Mouse (Mus musculus) liver, postnatal 0 days (tissue): ENCODE measurements at regions not wholly inside any gene's neighbourhood (a gene's known extent, or its start where the extent isn't known, plus 50 kb on each side); places are given as distances from the start of the nearest gene placed in this dataset.

Source experiments
- ATAC-seq: fragments of 200-750 bp; cut with Nextera tagmentation; 2 replicates; pipeline ENCODE4 v1.8.0; 2017; ENCODE audit warnings: mild to moderate bottlenecking, moderate library complexity
- DNase-seq: peaks from one replicate; pipeline ENCODE4 v3.0.0-alpha.2; 2016
- H3K27ac ChIP-seq: fragments of 300-500 bp; sonication (generic); 2 replicates; pipeline ENCODE4 v1.5.1; 2014; ENCODE audit warnings: antibody characterized with exemption, moderate library complexity, mild to moderate bottlenecking, low read depth
- H3K27me3 ChIP-seq: fragments of 300-500 bp; sonication (generic); 2 replicates; pipeline ENCODE4 v1.6.1; 2014; ENCODE audit warnings: low read length, control low read depth, mixed read lengths; ENCODE audit not compliant: insufficient read depth
- H3K36me3 ChIP-seq: fragments of 300-500 bp; sonication (generic); replicated peaks from 2 replicates; pipeline ENCODE4 v1.6.1; 2014; ENCODE audit warnings: mild to moderate bottlenecking, control low read depth, low read length, moderate library complexity, mixed read lengths; ENCODE audit not compliant: insufficient read depth
- H3K4me1 ChIP-seq: fragments of 300-500 bp; sonication (generic); 2 replicates; pipeline ENCODE4 v1.6.1; 2014; ENCODE audit warnings: antibody characterized with exemption, mild to moderate bottlenecking, control low read depth; ENCODE audit not compliant: insufficient read depth
- H3K4me2 ChIP-seq: fragments of 300-500 bp; sonication (generic); 2 replicates; pipeline ENCODE4 v1.6.1; 2014; ENCODE audit warnings: low read depth, mild to moderate bottlenecking, low read length, moderate library complexity, mixed read lengths
- H3K4me3 ChIP-seq: fragments of 300-500 bp; sonication (generic); 2 replicates; pipeline ENCODE4 v1.5.1; 2014; ENCODE audit warnings: low read depth, low read length
- H3K9ac ChIP-seq: fragments of 300-500 bp; sonication (generic); replicated peaks from 2 replicates; pipeline ENCODE4 v1.6.1; 2014; ENCODE audit warnings: mild to moderate bottlenecking, moderate library complexity
- H3K9me3 ChIP-seq: fragments of 300-500 bp; sonication (generic); 2 replicates; pipeline ENCODE4 v1.6.1; 2016; ENCODE audit warnings: mild to moderate bottlenecking, control low read depth, low read length, mixed read lengths
- CTCF ChIP-seq: sonication (generic); IDR thresholded peaks from 2 replicates; pipeline ENCODE4 v1.5.1; 2016; ENCODE audit warnings: antibody characterized with exemption, low read depth
- EP300 ChIP-seq: IDR thresholded peaks from 2 replicates; pipeline ENCODE4 v1.6.1; 2016; ENCODE audit warnings: antibody characterized with exemption, low read depth, mild to moderate bottlenecking
- WGBS: fragments of 180-500 bp; shearing (Covaris S2); extraction: QIAGEN DNeasy Blood & Tissue Kit; methylation state at CpG from one replicate; pipeline ENCODE4 v1.1.7; 2014; ENCODE audit not compliant: insufficient replicate concordance; 5-methylcytosine and 5-hydroxymethylcytosine counted together

DNA sequence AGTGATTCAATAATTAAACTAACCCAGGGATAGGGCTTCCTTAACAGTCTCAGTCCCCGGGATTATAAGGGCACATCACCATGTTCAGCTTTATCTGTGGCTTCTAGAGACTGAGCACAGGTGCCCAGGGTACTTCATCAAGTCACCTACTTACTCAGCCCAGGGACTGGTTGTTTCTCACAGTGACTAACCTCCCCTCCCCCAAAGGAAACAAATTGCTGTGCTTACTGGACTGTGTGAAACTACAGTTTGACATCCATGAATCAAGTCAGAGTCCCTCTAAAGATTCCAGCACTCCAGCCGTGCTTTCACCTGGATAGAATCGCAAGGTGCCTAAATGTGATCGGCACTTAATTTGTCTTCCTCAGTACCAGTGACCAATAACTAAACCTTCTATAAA, 125.2 kb downstream of the Fam84b start:
- Histone ChIP-seq H3K9me3 (no peaks in the 10 kb centered on the region), H3K36me3 (no peaks in the 10 kb centered on the region), H3K4me1 (no peaks in the 10 kb centered on the region), H3K4me2 (no peak overlapping the region), H3K9ac (no peak overlapping the region), H3K27ac (no peak overlapping the region), H3K4me3 (no peak overlapping the region), H3K27me3 (no peaks in the 10 kb centered on the region)
- ATAC-seq (no peak), DNase-seq (no peak)
- WGBS: 73% methylated on average over 4 of the region's 4 CpGs
- TF ChIP-seq CTCF (no peak), EP300 (no peak)

DNA sequence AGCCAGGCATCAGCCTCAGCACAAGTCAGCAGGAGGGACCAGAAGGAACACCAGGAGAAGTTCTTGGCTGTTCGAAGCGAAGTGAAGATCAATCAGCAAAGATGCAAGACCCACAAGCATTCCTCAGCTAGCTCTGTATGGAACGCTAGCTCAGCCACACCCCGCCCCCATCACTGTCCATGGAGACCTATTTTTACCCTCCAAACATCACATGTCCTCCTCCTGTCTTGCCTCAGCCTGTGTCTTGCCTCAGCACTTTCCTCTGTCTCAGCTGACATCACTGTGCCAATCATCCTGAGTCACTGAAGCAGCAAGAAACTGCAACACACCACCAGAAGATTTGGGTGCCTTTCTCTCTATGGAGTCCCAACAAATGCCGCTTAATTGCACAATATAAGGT, 134.2 kb downstream of the Fam84b start:
- no peak overlapping the region for H3K27ac ChIP-seq
- H3K4me3 ChIP-seq: no peak overlapping the region
- TF ChIP-seq EP300 (no peak), CTCF (no peak)
- H3K9ac ChIP-seq: no peak overlapping the region
- ATAC-seq: no peak
- no peak overlapping the region for H3K4me2 ChIP-seq
- WGBS: 79% methylated on average over 5 of the region's 5 CpGs
- no peaks in the 10 kb centered on the region for H3K36me3 ChIP-seq
- no peak for DNase-seq
- H3K4me1 ChIP-seq: no peaks in the 10 kb centered on the region
- H3K27me3 ChIP-seq: no peaks in the 10 kb centered on the region
- no peaks in the 10 kb centered on the region for H3K9me3 ChIP-seq

DNA sequence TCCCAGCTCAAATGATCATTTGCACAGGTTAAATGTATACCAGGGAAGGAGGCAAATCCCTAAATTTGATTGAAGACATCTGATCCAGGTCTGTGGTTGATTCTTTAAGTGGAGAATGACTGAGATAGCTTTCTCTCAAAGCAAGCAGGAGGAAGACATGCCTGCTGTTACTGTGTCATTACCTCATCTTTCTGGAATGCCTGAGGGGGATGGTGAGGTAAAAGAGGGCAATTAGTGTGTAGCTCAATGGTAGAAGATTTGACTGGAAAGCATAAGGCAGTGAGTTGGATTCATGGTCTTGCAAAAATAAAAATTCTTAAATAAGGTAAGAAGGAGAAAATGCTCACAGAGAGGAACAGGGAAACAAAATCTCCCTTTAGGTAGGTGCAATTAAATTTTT, 144.9 kb downstream of the Fam84b start:
- no peak for DNase-seq
- TF ChIP-seq CTCF: no peak
- no peak for TF ChIP-seq EP300
- ATAC-seq: no peak

DNA sequence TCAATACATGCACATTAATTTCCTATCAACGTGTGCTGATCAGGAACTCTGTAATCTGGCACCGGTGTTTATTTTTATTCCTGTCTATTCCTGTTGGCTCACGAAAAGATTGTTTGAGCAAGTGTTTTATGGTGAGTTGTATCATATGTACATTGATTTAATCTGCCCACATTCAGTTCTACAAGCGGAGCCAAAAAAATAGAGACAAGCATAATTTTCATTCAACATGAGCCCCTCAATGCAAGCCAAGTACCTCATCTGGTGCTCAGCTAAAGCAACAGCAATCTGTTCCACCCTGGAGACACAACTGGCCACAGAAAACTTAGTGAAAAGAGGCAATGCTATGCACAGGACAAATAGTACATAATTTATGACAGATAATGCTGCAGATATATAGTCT, 147.6 kb downstream of the Fam84b start:
- H3K9ac ChIP-seq: no peak overlapping the region
- no peaks in the 10 kb centered on the region for H3K9me3 ChIP-seq
- H3K4me2 ChIP-seq: no peak overlapping the region
- H3K4me3 ChIP-seq: no peak overlapping the region
- DNase-seq (no peak), ATAC-seq (no peak)
- TF ChIP-seq EP300 (no peak), CTCF (no peak)
- no peak overlapping the region for H3K27ac ChIP-seq
- no peaks in the 10 kb centered on the region for H3K36me3 ChIP-seq
- no peaks in the 10 kb centered on the region for H3K27me3 ChIP-seq
- WGBS: 71% methylated on average over 4 of the region's 4 CpGs
- H3K4me1 ChIP-seq: no peaks in the 10 kb centered on the region

More for the DNA sequence above, 144.9 kb downstream of the Fam84b start:
- Histone ChIP-seq H3K9me3 (no peaks in the 10 kb centered on the region), H3K27me3 (no peaks in the 10 kb centered on the region), H3K4me1 (no peaks in the 10 kb centered on the region), H3K4me2 (no peak overlapping the region), H3K27ac (no peak overlapping the region), H3K36me3 (no peaks in the 10 kb centered on the region), H3K4me3 (no peak overlapping the region), H3K9ac (no peak overlapping the region)

DNA sequence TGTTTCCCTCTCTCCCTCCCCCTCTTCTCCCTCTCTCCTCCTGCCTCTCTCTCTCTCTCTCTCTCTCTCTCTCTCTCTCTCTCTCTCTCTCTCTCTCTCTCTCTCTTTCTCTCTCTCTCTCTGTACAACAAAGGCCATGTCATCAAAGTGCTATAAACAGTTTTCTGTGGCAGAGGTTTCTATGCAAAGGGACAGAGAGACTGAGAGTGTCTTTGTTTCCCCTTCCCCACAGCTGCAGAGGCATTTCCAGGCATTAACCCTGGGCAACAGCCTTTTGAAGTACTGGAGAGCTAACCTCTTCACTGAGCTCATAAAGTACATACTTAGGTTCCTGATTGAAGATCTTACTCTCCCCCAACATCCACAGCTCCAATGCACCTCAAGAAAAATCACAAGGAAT, 152.3 kb downstream of the Fam84b start:
- Histone ChIP-seq H3K36me3 (no peaks in the 10 kb centered on the region), H3K27me3 (no peaks in the 10 kb centered on the region), H3K4me1 (no peaks in the 10 kb centered on the region), H3K9ac (no peak overlapping the region), H3K27ac (no peak overlapping the region), H3K9me3 (no peaks in the 10 kb centered on the region), H3K4me2 (no peak overlapping the region), H3K4me3 (no peak overlapping the region)
- no peak for DNase-seq
- TF ChIP-seq EP300 (no peak), CTCF (no peak)
- ATAC-seq: no peak

DNA sequence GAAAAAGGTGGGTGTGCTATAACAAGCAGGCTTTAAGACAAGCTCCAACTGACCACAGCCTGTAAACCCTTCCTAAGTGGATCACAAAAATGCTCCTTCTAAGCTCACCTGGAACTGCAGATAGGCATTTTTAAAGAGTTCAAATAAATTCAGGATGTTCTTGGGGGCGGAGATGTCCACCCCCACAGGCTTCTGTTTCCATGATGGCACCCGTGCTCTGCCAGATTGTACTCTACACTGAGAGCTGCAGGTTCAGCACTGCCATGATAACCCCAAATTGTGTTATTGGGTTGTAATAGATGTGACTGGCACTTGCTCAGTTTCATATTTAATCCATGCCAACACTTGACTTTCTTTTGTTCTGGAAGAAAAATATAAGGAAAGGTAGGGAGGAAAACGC, 158.8 kb downstream of the Fam84b start:
- Histone ChIP-seq H3K9ac (no peak overlapping the region), H3K36me3 (no peaks in the 10 kb centered on the region), H3K9me3 (no peaks in the 10 kb centered on the region), H3K27ac (no peak overlapping the region), H3K4me2 (no peak overlapping the region), H3K4me3 (no peak overlapping the region), H3K4me1 (no peaks in the 10 kb centered on the region), H3K27me3 (no peaks in the 10 kb centered on the region)
- no peak for DNase-seq
- no peak for TF ChIP-seq CTCF
- TF ChIP-seq EP300: no peak
- no peak for ATAC-seq
- WGBS: 72% methylated on average over 3 of the region's 3 CpGs

DNA sequence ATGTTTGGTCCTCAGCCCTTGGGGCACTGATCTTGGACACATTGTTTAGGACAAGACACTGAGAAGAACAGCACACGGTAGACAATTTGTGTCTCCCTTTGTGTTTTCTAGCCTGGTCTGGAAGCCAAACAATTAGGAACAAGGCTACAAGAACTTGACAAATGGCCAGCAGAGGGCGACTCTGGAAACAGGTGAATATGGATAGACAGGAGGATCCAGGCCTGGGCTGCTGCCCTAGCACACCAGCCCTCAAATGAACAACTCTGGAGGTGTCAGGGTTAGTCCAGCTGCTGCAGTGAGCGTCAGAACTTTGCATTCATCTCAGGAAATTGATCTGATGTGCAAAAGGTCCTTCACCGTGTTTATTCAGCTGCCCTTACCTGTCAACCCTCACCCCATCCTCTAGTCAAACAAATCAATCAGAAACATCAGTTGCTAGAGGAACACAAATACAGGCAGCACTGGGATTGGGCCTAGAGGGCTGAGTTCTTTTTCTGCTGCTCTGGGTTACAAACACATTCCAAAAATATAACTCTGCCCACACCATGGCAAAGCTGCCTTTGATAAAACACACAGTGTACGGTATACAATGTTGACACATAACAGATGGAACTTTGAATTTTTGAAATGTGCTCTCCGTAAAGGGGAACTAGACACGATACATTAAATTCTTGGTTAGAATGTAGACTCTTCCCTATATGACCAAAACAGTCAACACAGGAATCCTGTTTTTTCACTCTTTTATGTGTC, 159.7 kb downstream of the Fam84b start:
- peak; percentile 71 for ATAC-seq
- DNase-seq: peak; percentile 55
- Histone ChIP-seq H3K36me3 (no peaks in the 10 kb centered on the region), H3K4me3 (no peak overlapping the region), H3K27ac (no peak overlapping the region), H3K4me2 (no peak overlapping the region), H3K9ac (no peak overlapping the region), H3K4me1 (no peaks in the 10 kb centered on the region), H3K9me3 (no peaks in the 10 kb centered on the region), H3K27me3 (no peaks in the 10 kb centered on the region)
- TF ChIP-seq CTCF (peak; percentile 58), EP300 (no peak)
- 52% methylated on average over 7 of the region's 7 CpGs for WGBS
